Mouse (Mus musculus) E14TG2a.4 (cell line): ENCODE data around the gene Ahnak2.
"Not testable (repeated sequence)": the region's sequence is repeated elsewhere in the genome, so short reads cannot be mapped to it uniquely, and the experiment has no call there.

Source experiments
- H3K27me3 ChIP-seq: 2 replicates; pipeline ENCODE4 v1.6.1; 2014; ENCODE audit warnings: low read length, control low read depth; ENCODE audit not compliant: insufficient read depth
- H3K36me3 ChIP-seq: 2 replicates; pipeline ENCODE4 v1.6.1; 2014; ENCODE audit warnings: low read length, control low read depth; ENCODE audit not compliant: insufficient read depth
- H3K4me1 ChIP-seq: replicated peaks from 2 replicates; pipeline ENCODE4 v1.6.1; 2014; ENCODE audit warnings: low read depth, low read length, control low read depth
- H3K4me3 ChIP-seq: replicated peaks from 2 replicates; pipeline ENCODE4 v1.5.1; 2014; ENCODE audit warnings: mild to moderate bottlenecking, low read length
- H3K9me3 ChIP-seq: 2 replicates; pipeline ENCODE4 v1.6.1; 2014; ENCODE audit warnings: low read length, control low read depth
- CTCF ChIP-seq: conservative IDR thresholded peaks from 2 replicates; pipeline ENCODE4 v1.5.1; 2014; ENCODE audit warnings: low read length
- NANOG ChIP-seq: IDR thresholded peaks from 2 replicates; pipeline ENCODE4 v1.6.1; 2014; ENCODE audit warnings: borderline replicate concordance, low read length, mixed read lengths
- POU5F1 ChIP-seq: IDR thresholded peaks from 2 replicates; pipeline ENCODE4 v1.6.1; 2014; ENCODE audit warnings: low read length, borderline replicate concordance

Gene Ahnak2

DNA sequence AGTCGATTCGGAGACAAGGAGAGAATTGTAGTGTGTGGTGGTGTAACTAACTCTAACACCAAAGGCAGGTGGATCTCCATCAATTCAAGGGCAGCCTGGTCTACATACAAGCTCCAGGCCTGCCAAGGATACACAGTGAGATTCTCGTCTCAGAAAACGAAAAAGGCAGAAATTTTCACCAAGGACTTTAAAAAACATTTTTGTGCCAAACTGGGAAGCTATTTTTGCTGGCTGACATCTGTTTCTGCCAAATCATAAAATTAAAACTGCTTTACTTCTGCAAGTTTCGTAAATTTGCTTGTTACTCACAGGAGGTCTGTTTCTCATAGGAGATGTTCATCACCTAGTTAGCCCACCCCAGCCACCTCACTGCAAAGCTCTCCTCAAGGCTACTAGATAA is 23.4 kb upstream of the Ahnak2 start:
- Histone ChIP-seq H3K4me1 (peaks cover 84% of the 10 kb centered on the region), H3K36me3 (peaks cover 72% of the 10 kb centered on the region), H3K9me3 (no peaks in the 10 kb centered on the region), H3K27me3 (no peaks in the 10 kb centered on the region), H3K4me3 (peak overlapping the region; percentile 97; the same call in 1 of the 2 replicates)
- TF ChIP-seq POU5F1 (no peak), NANOG (no peak), CTCF (no peak)

DNA sequence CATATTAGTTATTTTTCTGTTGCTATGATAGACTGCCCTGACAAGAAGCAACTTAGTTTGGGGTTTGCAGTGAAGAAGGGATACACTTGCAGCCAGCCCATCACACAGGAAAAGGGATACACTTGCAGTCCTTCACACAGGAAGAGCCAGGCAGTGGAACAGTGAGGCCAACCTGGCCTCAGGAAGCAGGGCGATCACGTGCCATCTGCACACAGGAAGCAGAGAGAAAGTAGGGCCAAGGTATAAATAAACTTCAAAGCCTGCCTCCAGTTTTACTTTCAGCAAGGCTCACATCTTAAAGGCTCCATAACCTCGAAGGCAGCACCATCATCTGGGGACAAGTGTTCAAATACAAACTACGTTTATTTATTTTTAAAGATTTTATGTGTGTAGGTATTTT is 20.8 kb upstream of the Ahnak2 start:
- Histone ChIP-seq H3K4me1 (peaks cover 99% of the 10 kb centered on the region), H3K36me3 (peaks cover 96% of the 10 kb centered on the region), H3K9me3 (no peaks in the 10 kb centered on the region), H3K27me3 (no peaks in the 10 kb centered on the region), H3K4me3 (peak overlapping the region; percentile 6; the same call in 1 of the 2 replicates)
- TF ChIP-seq NANOG (no peak), CTCF (no peak), POU5F1 (no peak)

DNA sequence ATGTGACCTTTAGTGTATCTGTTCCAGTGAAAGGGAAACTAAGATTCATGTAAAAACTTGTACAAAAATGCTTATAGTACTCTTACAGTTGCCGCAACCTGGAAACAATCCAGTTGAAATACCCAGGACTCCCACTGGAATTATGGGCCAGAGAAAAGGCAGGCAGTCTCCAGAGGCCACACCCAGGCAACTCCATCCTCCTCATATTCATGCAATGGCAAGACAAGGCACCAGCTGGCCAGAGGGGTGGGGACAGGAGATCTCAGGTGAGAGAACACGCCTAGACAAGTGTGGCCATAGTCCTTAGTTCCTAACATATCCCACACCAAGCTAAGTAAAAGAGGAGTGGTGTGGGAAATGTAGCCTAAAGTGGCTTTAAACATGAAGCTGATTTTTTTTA is 20.2 kb upstream of the Ahnak2 start:
- Histone ChIP-seq H3K27me3 (no peaks in the 10 kb centered on the region), H3K4me1 (peaks cover 99% of the 10 kb centered on the region), H3K9me3 (no peaks in the 10 kb centered on the region), H3K4me3 (peak overlapping the region; percentile 41; the same call in 1 of the 2 replicates), H3K36me3 (peaks cover 96% of the 10 kb centered on the region)
- TF ChIP-seq POU5F1, result no peak
- TF ChIP-seq CTCF, result no peak
- no peak for TF ChIP-seq NANOG

DNA sequence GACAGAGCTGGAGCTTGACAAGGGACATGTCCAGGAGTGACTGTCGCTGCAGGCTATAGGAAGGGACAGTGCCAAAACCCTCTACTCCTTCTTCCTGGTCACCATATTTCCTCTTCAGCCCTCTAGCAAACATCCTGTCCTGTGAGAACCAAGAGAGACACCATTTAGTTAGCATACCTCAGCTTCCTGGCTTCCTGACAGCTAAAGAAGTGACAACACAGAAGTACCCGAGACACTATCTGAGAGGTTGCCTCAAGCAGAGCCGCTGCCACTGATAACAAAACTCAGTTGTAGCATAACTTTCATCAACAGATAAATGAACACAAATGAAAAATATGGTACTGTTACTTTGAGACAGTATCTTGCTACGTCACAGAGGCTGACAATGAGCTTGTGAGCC is 19.5 kb upstream of the Ahnak2 start:
- Histone ChIP-seq H3K4me3 (peak overlapping the region; percentile 50), H3K9me3 (no peaks in the 10 kb centered on the region), H3K36me3 (peaks cover 96% of the 10 kb centered on the region), H3K27me3 (no peaks in the 10 kb centered on the region), H3K4me1 (peaks cover 98% of the 10 kb centered on the region)
- TF ChIP-seq POU5F1 (no peak), NANOG (no peak), CTCF (no peak)

DNA sequence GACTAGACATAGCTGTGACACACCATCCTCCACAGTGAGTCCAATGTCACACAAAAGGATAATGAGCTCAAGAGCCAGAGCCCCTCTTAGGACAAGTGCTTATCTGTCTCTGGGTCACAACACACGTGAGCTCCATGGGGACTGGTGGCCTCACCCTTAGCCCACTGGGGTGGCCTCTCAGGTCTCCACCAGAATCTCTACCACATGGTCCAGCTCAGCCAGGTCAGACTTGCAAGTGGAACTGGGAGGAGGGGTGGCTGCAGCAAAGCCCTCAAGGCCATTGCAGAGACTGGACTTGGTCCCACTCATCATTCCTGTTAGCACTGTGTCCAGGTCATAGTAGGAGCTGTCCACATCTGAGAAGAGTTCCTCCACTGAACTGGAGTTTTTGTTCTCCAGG is 18.8 kb upstream of the Ahnak2 start:
- peak overlapping the region; percentile 50 for H3K4me3 ChIP-seq
- peaks cover 96% of the 10 kb centered on the region for H3K36me3 ChIP-seq
- H3K27me3 ChIP-seq, result no peaks in the 10 kb centered on the region
- no peaks in the 10 kb centered on the region for H3K9me3 ChIP-seq
- H3K4me1 ChIP-seq, result peaks cover 94% of the 10 kb centered on the region
- no peak for TF ChIP-seq CTCF
- no peak for TF ChIP-seq NANOG
- TF ChIP-seq POU5F1, result no peak

DNA sequence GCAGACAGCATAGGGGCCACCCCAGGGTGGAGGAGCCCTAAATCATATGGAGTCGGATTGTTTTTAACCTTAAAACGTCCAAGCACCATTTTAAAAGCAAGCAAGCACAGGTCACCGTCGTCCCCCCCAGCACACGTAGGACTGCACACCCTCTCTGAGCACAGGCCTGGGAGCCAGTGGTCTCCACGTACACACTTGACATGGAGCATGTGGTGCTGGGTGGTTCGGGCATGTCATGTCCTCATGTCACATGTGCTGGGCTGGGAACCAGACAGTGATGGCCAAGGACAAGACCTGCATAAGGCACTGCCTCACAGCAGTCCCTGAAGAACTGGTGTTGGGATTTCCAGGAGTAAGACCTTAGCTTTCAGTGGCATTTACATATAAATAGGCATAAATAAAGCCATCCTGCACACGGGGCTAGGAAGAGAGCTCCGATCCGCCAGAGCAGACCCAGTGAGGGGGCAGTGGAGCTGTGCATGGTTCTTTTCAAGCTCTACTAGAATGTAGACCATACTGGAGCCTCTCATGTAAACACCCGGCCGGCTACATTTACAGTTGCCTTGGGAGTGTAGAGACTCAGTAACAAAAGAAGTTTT is 18.0 kb upstream of the Ahnak2 start:
- Histone ChIP-seq H3K36me3 (peaks cover 96% of the 10 kb centered on the region), H3K4me3 (peak overlapping the region; percentile 41), H3K27me3 (no peaks in the 10 kb centered on the region), H3K4me1 (peaks cover 86% of the 10 kb centered on the region), H3K9me3 (no peaks in the 10 kb centered on the region)
- no peak for TF ChIP-seq NANOG
- TF ChIP-seq POU5F1, result no peak
- no peak for TF ChIP-seq CTCF

DNA sequence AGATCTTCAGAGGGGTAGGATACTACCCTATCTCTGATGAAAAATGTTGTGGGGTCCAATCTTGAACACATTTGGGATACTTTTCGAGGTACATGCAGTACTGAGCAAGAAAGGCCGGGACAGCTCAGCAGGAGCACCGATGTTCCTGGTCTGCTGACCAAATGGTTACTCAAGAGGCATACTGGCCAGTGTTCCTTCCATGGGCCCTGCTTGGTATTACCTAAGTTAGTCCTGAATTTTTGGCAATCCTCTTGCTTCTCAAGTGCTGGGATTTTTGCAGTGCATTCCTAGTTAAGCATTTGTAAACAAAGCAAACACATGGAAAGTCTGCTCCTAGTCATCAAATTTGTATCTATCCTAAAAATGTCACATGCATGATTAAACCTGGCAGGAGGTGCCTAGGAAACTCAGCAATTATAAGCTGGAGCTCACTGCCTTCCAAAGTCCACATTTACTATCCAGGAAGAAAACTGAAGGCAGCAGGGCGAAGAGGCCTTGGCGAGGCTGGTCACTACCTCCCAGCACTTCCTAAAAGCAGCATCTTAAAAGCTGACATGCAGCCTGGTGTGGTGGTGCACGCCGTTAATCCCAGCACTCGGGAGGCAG is 16.7 kb upstream of the Ahnak2 start:
- H3K4me3 ChIP-seq, result no peak overlapping the region

DNA sequence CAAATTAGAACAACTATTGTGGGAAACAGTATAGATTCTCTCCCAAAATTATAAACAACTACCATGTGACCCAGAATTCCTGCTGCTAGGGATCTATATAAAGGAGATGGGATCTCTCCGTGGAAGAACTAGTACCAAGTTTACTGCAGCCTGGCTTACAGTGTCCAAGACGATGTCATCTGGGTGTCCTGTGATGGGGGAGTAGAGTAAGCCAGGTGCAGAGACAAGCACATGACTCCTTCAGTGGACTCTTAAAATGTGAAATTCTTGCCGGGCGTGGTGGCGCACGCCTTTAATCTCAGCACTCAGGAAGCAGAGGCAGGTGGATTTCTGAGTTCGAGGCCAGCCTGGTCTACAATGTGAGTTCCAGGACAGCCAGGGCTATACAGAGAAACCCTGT is 14.4 kb upstream of the Ahnak2 start:
- not testable (repeated sequence) for H3K27me3 ChIP-seq, H3K4me3 ChIP-seq, H3K9me3 ChIP-seq
- Histone ChIP-seq H3K4me1 (peaks cover 64% of the 10 kb centered on the region), H3K36me3 (peaks cover 98% of the 10 kb centered on the region)

More for the DNA sequence above, 16.7 kb upstream of the Ahnak2 start:
- Histone ChIP-seq H3K36me3 (peaks cover 96% of the 10 kb centered on the region), H3K27me3 (no peaks in the 10 kb centered on the region), H3K9me3 (no peaks in the 10 kb centered on the region), H3K4me1 (peaks cover 84% of the 10 kb centered on the region)
- no peak for TF ChIP-seq POU5F1
- TF ChIP-seq CTCF, result no peak

DNA sequence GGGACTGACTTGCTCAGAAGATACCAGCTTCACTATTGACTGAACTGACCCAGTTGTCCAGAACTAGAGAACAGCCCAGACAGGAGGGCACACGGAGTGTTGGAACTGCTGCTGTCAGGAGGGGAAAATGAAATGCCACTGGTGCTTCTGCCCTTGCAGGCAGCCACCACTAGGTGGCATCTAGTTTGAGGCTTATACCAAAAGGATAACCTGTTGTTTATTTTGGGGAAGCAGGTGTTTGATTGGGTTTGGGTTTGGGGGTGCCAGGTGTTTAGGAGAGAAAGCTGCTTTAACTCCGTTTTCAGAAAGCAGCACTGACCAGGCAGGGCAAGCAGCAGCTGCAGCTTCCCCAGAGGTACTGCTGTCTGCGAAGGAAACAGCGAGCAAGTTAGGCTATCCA is 13.8 kb upstream of the Ahnak2 start:
- Histone ChIP-seq H3K4me3 (no peak overlapping the region), H3K27me3 (no peaks in the 10 kb centered on the region), H3K4me1 (peaks cover 59% of the 10 kb centered on the region), H3K9me3 (no peaks in the 10 kb centered on the region), H3K36me3 (peaks cover 97% of the 10 kb centered on the region)
- TF ChIP-seq POU5F1, result no peak
- no peak for TF ChIP-seq NANOG
- peak; percentile 97 for TF ChIP-seq CTCF
